Mouse (Mus musculus): Measurements from ENCODE around the gene Fam120c. TPM values are rescaled to one million over a fixed set of nuclear protein-coding genes. Genes with fewer than 3 reads are reported as not detected.
"Not testable (repeated sequence)": the region's sequence is repeated elsewhere in the genome, so short reads cannot be mapped to it uniquely, and the experiment has no call there.

The Fam120c gene
- total RNA-seq (2021), result 10 to 100 TPM; 43.4 to 44.6 TPM
- long read RNA-seq, experiment 1, full-length matches to known transcripts, result 3 of 19 reads
- long read RNA-seq, experiment 1, partial matches to known transcripts, result 15 of 19 reads
- long read RNA-seq, experiment 1, other reads (novel, unspliced or antisense), result 1 of 19 reads
- long read RNA-seq, experiment 2, full-length matches to known transcripts, result 1 of 9 reads
- long read RNA-seq, experiment 2, partial matches to known transcripts, result 0 of 9 reads
- long read RNA-seq, experiment 2, other reads (novel, unspliced or antisense), result 8 of 9 reads

DNA sequence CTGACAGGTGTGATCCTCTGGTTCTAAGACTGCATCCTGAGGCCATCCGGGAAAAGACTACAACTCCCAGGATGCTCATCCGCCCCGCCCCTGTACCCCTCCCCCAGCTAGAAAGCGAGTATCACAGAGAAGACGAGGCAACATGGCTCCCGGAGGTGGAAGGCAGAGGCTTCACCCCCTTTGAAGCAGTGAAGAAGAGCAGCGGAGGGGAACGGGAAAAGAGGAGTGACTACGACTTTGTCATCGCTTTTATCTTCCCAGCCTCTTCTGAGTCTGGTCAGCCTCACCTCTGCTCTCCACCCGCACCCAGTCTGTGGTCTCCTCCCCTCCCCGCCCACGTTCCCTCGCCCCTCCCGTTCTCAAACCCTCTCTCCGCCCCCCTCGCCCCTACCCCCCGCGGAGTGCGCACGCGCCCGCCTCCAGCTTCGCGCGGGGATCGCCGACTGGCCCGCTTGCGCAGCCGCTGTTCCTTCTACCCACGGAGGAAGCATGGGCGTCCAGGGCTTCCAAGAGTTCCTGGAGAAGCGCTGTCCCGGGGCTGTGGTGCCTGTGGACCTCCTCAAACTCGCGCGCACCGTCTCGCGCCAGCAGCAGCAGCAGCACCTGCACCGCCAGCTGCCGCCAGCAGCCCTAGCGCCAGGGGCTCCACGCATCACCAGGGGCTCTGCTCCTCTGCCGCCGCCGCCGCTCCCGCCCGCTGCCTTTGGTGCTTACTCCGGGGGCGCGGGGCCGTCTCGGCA lies at the start of gene Fam120c:
Gene Fam120c (plus strand): TSS at position 415 of the 740 bp plus-strand sequence.
- peak; percentile 80 to 85 for DNase-seq (ENCODE audit: low spot score in 2 of 2)
- intact Hi-C loops (cut with DNase I), result no loop called here

DNA sequence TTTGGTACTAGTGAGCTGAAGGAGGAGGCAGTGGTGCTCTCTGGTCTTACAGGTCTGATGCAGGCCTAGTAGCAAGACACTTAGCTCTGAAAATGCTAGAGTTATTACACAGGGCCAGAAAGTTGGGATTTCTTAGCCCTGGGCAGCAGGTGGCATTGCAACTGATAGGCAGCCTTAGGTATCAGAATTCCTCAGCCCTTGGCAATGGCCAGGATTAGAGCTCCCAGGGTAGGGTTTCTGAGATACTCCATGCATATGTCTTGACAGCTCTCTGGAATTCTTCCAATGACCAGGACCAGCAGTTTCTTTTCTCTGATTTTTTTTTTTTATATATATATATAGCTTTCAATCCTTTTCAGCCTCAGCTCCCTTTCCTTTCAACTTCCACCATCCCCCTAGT lies 45.6 kb upstream of the Fam120c start:
- intact Hi-C loops (cut with DNase I), result no loop called here

DNA sequence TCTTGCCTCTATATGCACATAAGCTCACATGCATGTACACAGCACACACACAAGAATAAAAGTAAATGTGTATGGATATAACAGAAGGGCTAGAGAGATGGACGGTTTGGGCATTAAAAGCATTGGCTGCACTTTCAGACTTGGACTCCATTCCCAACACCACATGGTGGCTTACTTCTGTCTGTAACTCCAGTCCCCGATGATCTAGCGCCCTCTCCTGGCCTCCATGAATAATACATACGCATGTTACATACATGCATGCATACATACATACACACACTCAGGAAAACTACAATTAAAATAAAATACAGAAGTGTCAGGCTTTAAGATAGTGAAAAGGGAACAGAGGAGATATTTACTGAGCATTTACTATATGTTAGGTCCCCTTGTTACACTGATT lies 30.2 kb upstream of the Fam120c start:
- DNase-seq (ENCODE audit: low spot score in 2 of 2), result no peak
- intact Hi-C loops (cut with DNase I), result no loop called here

More for the DNA sequence above, 45.6 kb upstream of the Fam120c start:
- no peak for DNase-seq (ENCODE audit: low spot score in 2 of 2)

DNA sequence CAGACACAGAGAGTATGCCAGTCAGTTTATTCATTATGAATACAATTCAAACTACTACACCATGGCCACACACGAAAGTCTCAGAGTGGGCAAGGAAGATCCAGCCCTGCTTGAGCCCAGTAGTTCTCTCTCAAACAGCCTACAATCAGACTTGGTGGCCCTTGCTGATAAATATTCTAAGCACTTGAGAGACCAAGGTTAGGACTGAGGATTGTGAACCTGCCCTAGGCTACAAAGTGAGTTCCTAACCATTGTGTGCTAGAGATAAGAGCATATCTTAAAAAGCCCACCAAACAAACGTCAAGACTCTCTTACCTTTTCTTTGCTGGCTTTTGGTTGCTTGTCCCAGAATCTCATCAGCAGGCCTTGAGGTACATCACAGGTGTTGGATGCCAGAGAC lies 10.4 kb upstream of the Fam120c start:
- intact Hi-C loops (cut with DNase I), result no loop called here
- no peak for DNase-seq (ENCODE audit: low spot score in 2 of 2)

DNA sequence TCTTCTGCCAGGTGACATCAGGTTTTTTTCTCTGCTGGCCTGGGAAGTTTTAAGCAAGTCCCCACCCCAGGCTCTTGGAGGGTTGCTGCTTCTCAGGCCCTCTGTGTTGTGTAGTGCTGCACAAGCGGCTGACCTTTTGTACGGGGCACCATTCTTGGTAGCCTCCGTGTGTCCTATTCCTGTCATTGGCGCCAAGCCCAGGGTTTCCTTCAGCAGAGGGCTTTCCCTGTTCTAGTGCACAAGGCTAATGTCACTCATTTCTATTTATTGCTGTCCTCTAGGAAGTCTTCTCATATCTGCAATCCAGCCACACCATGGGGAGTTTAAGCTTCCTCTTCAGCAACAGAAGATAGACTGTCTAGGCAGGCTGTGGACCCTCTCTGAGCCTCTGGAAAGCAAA lies 6.2 kb upstream of the Fam120c start:
- intact Hi-C loops (cut with DNase I), result no loop called here
- no peak for DNase-seq (ENCODE audit: low spot score in 2 of 2)

DNA sequence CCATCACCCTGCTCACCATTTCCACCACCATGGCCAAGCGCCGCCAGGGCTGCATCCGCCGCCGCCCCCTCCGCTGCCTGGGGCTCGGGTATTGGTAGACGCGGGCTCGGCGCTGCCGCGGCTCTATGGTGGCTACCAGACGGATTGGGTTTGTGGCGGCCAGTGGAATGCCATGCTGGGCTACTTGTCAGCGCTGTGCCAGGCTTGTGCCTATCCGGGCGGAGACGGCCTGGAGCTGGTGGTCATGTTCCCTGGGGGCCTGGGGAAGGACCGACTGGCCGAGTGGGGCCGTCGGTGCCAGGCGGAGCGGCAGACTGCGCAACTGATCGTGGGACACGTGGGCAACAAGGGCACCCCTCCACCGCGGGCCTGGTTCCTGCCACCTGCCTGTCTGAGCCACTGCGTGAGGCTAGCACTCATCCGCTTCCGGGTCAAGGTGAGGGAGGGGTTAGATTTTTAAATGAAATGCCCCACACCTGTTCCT lies 568 bp downstream of the Fam120c start:
- peak; percentile 34 to 42 for DNase-seq (ENCODE audit: low spot score in 2 of 2)
- intact Hi-C loops (cut with DNase I), result no loop called here

DNA sequence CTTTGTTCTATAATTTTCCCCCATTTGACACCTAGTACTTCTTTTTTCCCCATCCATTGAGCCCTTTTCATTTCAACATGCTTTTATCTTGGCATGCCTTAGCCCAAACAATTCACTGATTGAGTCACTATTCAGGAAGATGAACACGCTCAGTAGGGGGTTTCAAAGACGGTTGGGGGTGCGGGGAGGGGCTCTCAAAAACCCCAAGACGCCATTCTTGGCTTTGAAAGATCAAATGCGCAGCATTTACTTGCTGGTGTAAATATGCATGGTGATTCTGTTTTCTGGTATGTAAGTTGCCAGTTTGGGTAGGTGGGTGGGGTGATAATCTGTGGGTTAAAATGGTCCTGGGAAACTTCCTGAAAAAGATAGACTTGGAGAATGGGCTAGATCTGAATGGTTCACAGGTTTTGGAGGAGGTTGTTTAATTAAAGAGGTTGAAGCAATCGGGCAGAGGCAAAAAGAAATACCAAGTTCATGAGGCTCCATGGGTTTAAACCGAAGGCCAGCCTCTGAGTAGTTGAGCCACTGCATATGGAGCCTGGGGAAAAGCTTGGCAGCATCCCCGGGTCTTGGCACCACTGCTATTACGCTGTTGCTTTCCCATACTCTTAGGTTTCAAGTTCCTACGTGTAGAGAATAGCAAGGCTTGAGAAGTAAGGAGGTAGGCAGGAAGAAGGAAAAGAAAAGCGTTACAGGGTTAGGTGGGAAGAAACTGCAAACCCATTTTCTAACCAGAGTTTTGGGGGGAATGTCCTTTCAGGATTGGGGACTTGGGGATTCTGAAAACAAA lies 1.6 kb downstream of the Fam120c start:
- intact Hi-C loops (cut with DNase I), result no loop called here
- peak in 1 of 2 experiments; percentile 11 for DNase-seq (ENCODE audit: low spot score in 2 of 2)

DNA sequence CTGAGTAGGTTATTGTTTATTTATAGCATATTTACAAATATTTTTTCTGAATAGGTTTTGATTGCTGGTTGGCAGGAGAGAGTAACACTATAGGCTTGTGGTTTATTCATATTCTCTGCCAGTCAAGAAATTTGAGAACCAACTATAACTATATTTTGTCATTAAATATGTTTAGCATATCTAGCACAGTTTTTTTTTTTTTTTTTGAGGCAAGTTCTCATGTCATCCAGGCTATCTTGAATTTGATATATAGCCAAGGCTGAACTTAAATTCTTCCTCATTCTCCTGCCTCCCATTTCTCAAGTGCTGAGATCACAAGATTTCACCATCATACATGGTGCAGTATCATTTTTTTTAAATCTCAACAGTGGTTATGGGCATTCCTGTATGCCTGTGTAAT lies 3.3 kb downstream of the Fam120c start:
- intact Hi-C loops (cut with DNase I), result no loop called here
- no peak for DNase-seq (ENCODE audit: low spot score in 2 of 2)

DNA sequence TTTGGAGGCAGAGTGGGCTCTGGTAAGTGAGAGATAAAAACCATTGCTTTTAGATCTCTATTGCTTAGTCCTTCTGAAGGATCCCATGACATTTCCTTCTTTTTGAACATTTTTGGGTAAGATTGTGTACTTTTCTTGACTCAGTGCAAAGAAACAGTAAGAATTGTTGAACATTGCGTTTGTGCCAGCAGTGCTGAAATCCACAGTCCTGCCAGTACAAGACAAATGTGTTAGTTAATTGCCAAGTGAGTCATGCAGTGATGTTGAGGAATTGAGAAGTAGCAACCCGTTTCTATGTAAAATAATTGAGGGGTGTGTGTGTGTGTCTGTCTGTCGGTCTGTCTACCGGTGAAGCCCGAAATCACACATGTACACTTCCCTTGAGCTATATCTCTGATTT lies 5.3 kb downstream of the Fam120c start:
- intact Hi-C loops (cut with DNase I), result no loop called here
- DNase-seq (ENCODE audit: low spot score in 2 of 2), result peak in 1 of 2 experiments; percentile 5

DNA sequence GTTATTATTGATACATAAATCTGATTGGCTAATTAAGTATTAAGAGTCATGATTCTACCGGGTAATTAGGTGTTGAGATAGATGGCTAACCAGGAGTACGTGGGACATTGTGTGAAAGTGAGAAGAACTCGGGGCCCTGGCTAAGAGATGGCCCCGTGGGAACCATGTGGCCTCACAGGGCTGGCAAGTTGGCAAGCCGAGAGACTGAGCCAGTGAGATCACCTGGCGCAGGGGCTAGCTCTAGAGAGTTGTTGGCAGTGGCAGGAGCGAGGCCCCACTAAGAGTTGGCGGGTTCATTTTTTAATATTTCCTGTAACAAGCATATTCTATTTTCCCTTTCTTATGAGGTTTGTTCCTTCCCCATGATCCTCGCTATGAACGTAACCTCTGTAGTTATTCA lies 74.8 kb downstream of the Fam120c start:
- intact Hi-C loops (cut with DNase I), result no loop called here
- no peak for DNase-seq (ENCODE audit: low spot score in 2 of 2)

DNA sequence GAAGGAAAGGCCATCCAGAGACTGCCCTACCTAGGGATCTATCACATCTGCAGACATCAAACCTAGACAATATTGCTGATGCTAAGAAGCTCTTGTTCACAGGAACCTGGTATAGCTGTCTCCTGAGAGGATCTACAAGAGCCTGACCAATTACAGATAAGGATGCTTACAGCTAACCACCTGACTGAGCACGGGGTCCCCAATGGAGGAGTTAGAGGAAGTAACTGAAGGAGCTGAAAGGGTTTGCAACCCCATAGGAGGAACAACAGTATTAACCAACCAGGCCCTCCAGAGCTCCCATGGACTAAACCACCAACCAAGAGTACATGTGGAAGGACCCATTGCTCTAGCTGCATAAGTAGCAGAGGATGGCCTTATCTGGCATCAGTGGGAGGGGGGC lies 76.8 kb downstream of the Fam120c start:
- intact Hi-C loops (cut with DNase I), result no loop called here
- DNase-seq (ENCODE audit: low spot score in 2 of 2), result no peak

DNA sequence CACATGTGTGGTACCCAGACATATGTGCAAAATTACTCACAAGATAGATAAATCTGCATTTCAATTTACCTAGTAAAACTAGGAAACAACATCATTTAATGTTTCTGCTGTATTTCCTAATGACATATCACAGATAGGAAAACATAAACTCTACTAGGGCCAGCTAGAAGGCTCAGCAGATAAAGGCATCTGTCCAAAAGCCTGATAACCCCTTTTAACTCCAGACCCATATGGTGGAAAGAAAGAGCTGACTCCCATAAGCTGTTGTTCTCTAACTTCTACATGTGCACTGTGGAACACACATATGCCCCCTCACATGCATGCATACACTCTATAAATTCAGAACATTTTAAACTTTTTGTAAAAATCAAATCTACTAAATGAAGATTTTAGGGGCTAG lies 99.7 kb downstream of the Fam120c start:
- intact Hi-C loops (cut with DNase I), result no loop called here
- DNase-seq (ENCODE audit: low spot score in 2 of 2), result no peak

DNA sequence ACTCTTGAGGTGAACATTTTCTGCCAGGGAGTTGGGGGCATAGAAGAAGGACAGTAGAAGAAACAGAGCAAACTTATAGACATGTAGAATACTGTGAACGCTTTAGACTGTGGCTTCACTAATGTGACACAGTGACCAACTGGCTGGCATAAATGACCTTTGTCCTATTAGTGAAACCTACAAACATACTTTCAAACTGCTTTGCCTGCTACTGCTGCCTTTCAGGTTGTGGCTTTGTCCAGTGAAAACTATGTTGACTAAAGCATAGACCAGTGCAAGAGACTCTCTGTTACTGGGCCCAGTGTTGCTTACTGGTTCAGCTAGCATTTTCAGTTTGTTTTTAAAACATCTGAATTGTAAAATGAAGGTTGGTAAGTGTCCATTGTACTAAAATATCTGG lies 100.2 kb downstream of the Fam120c start:
- intact Hi-C loops (cut with DNase I), result no loop called here
- no peak for DNase-seq (ENCODE audit: low spot score in 2 of 2)

DNA sequence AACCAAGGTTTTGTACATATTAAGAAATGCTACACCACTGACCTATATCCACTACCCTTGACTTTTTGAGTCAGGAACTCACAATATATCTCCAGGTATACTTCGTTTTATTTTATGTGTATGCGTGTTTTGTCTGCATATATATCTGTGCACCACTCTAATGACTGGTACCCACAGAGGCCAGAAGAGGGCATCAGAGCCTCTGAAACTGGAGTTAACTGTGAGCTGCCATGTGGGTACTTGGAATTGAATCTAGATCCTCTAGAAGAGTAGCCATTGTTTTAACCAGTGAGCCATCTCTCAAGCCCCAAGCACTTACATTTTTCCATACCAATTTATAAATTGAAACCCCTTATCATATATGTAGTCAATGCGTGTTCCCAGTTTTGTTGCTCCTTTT lies 144.2 kb downstream of the Fam120c start:
- intact Hi-C loops (cut with DNase I), result no loop called here
- DNase-seq (ENCODE audit: low spot score in 2 of 2), result no peak

DNA sequence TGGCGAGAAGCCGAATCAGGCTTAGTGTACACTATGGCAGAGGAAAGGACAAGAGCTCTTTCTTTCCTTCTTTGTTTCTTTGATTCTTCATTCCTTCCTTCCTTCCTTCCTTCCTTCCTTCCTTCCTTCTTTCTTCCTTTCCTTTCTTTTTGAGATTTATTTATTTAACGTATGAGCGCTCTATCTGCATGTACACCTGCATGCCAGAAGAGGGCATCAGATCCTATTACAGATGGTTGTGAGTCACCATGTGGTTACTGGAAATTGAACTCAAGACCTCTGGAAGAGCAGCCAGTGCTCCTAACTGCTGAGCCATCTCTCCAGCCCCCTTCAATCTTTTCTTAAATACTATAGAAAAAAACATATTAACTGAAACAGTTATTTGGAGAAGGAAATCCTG lies 149.3 kb downstream of the Fam120c start:
- intact Hi-C loops (cut with DNase I), result not testable (repeated sequence)

DNA sequence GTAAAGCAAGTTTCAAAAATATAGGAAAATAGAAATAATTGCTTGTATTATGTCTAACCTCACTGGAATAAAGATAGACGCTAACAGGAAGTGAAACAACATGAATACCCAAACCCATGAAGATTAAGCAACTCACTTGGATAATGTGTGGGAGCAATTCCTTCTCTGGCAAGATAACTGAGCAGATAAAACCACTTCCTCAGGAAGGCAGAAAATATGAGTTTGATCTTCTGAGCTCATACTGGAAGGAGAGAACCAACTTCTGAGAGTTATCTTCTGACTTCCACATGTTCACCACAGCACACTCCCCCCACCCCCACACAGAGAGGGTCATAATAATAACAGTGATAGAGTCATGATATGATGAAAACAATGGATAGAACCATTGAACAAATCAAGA lies 152.6 kb downstream of the Fam120c start:
- DNase-seq (ENCODE audit: low spot score in 2 of 2), result no peak
- intact Hi-C loops (cut with DNase I), result no loop called here

More for the DNA sequence above, 149.3 kb downstream of the Fam120c start:
- DNase-seq (ENCODE audit: low spot score in 2 of 2), result not testable (repeated sequence)

DNA sequence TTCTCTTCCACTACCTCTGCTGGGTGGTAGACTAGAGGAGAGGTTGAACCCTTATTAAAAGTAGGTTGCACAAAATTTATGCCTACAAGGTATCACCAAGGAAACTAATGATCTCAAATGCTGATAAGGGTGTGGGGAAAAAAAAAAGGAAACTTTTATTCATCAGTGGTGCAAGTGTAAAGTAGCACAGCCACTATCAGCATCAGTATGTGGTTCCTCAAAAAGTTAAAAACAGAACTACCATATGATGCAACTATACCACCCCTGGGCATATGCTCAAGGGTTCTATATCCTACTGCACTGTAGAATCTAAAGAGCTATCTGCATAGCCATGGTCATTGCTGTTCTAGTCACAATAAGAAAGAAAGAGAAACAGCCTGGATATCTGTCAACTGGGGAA lies 164.6 kb downstream of the Fam120c start:
- DNase-seq (ENCODE audit: low spot score in 2 of 2), result no peak
- intact Hi-C loops (cut with DNase I), result no loop called here

DNA sequence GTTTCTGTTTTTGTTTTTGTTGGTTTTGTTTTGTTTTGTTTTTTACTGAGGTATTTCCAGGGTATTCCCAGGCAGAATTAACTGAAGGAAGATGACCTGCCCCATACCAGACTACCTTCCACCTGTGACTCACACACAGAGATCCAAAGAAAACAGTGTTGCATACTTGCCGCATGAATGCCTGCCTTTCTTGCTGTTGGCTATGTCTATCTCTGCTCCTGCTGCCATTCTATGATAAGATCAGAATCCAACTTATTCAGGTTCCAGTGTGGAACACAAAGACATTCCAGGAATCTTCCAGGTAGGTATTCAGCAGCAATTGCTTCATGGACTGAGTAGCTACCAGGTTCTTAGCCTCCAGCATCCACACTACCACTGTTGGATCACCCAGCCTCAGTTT lies 165.9 kb downstream of the Fam120c start:
- intact Hi-C loops (cut with DNase I), result no loop called here
- no peak for DNase-seq (ENCODE audit: low spot score in 2 of 2)

DNA sequence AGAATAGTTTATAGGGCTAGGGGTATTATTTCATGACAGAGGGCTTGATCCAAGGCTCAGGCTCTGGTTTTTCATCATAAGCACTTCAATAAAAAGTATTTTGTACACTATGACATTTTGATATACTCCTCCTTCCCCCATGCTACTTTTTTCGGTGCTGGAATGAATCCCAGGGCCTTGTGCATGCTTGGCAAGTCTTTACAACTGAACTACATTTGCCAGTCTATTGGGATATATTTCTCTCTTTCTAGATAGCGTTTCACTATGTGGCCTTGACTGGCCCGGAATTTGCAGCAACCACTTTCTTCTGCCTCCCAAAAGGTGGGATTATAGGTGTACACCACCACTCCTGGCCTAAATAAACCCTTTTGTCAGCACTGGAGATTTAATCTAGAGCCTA lies 169.1 kb downstream of the Fam120c start:
- intact Hi-C loops (cut with DNase I), result no loop called here
- no peak for DNase-seq (ENCODE audit: low spot score in 2 of 2)

DNA sequence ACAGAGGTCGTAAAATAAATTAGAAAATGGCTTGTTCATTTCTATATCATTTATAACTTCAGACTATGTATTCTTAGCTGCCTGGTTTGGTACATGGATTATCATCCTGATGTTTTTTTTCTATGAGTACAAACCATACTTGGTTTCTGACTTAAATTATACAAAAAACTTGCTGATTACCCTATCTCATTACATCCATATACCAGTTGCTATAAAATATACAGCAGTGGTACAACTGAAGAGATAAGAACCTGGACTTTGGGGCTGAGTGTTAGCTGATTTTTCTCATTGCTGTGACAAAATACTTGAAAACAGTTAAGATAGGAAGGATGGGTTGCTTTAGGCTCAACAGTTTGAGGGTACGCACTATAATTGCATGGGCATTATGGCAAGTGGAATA lies 169.7 kb downstream of the Fam120c start:
- no peak for DNase-seq (ENCODE audit: low spot score in 2 of 2)
- intact Hi-C loops (cut with DNase I), result no loop called here
